Mouse (Mus musculus) spleen, postnatal 4 days (tissue): ENCODE data around the gene Ifngr2.
"Not testable (repeated sequence)": the region's sequence is repeated elsewhere in the genome, so short reads cannot be mapped to it uniquely, and the experiment has no call there.

Source experiments
- DNase-seq, 2 experiments: peaks; one replicate each; pipeline ENCODE4 v3.0.0; 2022; ENCODE audit warnings: low spot score in 2 of 2

Ifngr2 gene

DNA sequence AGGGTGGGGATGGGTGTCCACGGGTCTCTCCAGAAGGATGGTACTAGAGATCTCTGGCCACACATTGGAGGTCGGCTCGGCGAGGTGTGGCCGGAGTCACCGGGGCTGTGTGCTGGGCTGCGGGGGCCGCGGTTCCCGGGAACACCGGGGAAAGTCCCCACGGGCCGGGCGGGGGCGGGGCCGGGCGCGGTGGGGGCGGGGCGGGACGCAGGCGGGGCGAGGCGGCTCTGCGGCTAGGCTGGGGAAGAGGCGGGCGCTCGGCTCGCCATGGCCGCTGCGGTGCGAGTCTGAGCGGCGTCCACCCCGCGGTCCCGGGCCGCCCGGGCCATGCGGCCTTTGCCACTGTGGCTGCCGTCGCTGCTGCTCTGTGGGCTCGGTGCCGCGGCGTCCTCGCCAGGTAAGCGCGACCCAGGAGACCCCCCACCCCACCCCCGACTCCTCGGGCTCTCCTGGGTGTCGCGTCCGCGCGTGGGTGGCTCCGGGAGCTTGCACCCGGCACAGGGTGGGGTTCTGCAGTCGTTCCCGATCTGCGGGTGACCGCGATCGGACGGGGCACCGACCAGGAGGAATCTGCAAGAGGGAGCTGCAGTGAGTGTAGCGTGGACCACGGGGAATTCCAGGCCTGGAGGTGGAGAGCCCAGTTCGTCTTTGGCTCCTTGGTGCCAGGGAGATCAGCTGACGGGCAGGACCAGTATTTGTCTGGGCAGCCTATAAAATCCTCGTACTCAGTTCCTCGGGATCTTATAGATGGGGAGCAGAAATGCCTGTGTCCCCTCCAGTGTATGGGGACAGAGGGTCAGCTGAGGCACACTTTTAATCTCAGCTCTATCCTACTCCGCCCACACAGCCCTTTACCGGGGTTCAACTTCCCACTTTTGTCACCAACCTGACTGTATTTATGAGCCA is at the start of gene Ifngr2:
Gene Ifngr2, plus strand, starts transcription at position 237 of the 906 bp plus-strand sequence.
- DNase-seq = peak; percentile 78 to 91

DNA sequence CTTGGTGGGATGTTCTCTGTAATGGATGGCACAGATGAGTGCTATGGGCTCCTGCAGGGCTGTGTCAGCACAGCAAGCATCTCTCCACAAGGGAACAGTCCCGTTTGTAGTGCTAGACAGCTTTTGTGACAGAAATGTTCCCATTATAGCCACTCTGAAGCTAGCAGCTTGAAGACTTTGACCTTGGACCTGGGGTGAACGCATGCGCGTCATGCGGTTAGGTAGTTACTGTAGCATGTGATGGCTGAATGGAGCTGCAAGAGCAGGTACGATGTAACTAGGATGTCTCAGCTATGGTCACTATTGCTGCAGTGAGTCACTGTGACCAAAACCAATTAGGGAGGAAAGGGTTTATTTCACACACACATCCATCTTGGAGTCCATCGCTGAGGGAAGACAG is 48.8 kb upstream of the Ifngr2 start:
- DNase-seq = no peak

GRCm38 (mm10) chr16:91504701-91505100 is 42.2 kb upstream of the Ifngr2 start:
- no peak for DNase-seq

DNA sequence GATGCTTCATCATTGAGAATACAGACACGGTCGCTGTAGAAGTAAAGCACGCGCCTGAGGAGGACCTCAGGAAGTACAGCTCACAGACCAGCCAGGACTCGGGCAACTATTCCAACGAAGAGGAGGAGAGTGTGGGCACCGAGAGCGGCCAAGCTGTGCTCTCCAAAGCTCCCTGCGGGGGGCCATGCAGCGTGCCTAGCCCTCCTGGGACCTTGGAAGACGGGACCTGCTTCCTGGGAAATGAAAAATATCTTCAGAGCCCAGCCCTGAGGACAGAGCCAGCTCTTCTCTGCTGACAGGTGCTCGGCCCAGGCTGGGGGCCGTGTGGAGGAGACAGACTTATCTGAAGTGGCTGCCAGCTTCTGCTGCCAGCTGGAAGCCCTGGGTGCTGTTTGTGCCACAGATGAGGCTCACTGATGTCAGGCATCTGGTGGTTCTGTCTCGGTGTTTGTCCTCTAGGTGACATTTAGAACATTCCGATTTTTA is 41.7 kb upstream of the Ifngr2 start:
- DNase-seq = no peak

DNA sequence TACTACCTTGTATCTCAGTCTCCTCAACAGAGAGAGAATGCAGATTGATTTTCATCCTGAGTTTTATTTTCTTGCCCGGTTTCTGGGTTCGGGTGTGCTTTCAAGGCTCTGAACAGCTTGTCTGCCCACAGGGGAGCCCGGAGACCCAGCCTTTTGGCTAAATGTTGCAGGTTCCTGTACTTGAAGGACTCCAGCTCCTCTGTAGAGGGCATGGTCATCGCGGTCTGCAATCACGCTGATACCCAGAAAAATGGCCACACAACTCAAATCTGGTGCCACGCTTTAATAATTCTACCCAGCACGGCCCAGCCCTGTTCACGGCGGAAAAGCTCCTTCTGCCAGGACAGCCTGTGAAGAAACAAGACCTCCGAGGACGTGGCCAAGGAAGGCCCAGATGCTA is 40.5 kb upstream of the Ifngr2 start:
- DNase-seq = no peak

GRCm38 (mm10) chr16:91512161-91512787 is 34.6 kb upstream of the Ifngr2 start:
- peak; percentile 87 to 95 for DNase-seq

DNA sequence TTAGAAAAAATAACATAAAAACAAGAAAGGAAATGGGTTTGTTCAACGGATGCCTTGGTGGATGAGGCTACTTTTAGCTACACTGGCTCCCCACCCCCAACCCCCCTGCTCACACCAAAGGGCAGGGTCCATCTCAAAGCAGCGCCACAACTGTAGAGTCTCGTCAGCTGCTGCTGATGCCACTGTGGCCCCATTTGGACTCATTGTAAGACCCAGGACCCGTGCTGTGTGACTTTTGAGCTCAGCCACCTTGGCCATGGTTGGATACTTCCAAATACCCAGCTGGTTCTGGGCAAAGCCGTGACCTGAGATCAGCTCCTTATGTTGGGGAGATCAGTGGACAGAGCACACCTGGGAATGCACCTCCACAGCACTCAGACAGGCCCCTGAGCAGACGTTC is 33.8 kb upstream of the Ifngr2 start:
- DNase-seq = no peak

GRCm38 (mm10) chr16:91517020-91517419 is 29.9 kb upstream of the Ifngr2 start:
- no peak for DNase-seq

- no peak for DNase-seq
Observed at GRCm38 (mm10) chr16:91522040-91522439, 24.8 kb upstream of the Ifngr2 start.

GRCm38 (mm10) chr16:91522479-91523309 is 24.2 kb upstream of the Ifngr2 start:
- DNase-seq = peak in 1 of 2 experiments; percentile 65

GRCm38 (mm10) chr16:91524206-91524605 is 22.7 kb upstream of the Ifngr2 start:
- no peak for DNase-seq

DNA sequence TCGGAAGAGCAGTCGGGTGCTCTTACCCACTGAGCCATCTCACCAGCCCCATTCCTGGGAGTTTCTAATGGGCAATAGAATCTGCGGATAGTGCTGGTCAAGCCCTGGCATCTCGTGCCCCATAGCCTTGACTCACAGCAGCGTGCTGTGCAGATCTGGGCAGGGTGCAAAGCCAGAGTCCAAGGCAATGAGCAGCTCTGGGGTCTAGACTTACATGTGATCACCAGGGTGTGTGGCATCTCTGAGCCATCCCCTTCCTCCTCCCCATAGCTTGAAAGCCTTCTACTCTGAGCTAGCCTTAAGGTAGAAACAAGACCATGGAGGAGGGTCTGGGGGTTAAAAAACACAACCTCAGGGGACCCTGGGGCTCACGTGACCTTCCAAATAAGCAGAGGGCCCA is 20.6 kb upstream of the Ifngr2 start:
- no peak for DNase-seq

DNA sequence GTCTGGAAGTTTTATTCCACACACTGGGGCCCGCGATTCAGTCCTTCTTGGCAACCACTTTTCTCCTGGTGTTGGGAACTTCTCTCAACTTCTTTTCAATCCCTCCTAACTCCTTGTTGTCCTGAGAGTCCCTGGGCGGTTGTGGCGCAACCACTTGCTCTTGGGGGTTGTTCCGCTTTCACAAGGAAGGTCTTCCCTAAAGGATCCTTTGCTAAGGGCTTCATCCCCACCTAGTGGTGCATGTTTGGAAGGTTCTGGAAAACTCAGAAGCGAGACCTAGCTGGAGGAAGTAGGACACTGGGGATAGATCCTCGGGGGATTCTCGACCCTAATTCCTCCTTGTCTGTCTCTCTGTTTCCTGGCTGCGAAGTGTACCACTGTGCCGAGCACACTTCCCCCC is 19.8 kb upstream of the Ifngr2 start:
- DNase-seq = peak in 1 of 2 experiments; percentile 44

- DNase-seq = no peak
Observed at GRCm38 (mm10) chr16:91527500-91527899, 19.4 kb upstream of the Ifngr2 start.

- no peak for DNase-seq
Observed at GRCm38 (mm10) chr16:91528578-91528977, 18.3 kb upstream of the Ifngr2 start.

DNA sequence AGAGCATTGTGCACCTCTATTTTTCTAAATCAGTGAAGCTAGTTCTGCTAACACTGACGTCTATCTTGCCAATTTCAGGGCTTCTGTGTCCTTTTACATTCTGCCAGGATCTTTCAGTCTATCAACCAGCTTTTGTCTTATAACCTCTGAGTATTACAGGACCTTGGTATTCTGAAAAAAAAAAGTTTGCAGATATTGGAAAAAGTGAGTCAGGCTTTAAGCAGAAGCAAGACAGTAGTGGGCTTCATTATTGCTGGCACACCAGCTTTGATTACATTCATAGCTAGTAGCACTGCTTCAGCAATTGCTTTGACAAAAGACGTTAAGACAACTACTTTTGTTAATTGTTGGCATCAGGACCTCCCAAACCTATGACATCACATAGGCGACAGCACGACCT is 16.0 kb upstream of the Ifngr2 start:
- not testable (repeated sequence) for DNase-seq

- no peak for DNase-seq
Observed at GRCm38 (mm10) chr16:91531856-91532255, 15.0 kb upstream of the Ifngr2 start.

DNA sequence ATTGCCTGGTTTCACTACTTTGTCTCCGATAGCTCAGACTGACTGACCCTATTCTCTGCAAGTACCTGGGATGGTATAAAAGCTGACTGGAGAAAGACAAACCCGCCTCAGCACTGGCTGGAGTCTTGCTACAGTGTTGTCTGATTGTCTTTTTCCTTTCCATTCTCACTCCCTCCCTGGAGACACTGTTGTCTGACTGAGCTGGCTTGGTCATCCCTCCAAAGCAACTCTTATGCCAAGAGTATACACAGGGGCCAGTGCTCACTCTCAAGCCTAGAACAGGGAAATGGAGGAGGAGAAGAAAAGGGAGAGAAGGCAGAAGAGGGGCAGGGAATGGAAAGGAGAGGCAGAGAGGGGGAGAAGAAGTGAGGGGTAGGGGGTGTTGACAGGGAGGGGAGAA is 14.4 kb upstream of the Ifngr2 start:
- DNase-seq = no peak

DNA sequence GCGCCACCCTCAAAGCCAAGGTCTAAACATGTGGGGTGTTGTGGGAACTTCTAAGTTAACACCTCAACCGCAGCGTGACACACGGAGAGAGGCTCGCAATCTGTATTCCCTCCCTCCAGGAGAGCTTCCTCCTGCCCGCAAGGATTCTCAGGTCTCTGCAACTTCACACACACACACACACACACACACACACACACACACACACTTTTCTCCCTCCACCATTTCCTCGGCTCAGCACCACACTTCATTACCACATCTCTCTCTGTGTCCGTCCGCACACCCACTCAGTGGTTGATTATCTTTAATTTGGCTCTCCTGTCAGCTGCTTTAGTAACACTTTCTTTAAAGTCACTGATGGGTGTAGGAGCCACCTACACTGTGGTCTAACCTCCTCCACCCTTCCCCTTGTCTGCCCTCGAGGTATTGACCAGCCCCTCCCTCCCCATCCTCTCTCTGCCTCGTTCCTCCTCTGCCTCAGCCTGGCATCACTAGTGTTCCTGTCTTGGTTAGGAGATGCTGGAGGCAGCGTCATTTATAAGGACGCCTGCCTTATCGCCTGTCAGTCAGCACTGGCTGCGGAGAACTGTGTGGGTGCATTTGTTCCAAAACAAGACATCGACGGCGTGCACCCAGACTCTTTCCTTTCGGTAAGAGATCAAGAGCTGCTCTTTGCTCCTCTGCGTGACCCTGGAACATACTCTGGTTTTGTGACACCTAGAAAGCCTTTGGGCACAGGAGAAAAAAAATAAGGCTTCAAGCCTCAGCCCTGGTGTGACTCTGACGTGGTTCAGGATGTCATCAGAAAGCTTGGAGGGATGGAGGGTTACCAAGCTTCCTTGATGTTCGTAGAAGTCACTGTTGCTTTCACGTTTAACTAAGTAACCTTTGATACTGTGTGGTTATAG is 13.5 kb upstream of the Ifngr2 start:
- DNase-seq = no peak

- peak; percentile 55 to 93 for DNase-seq
Observed at GRCm38 (mm10) chr16:91534477-91534876, 12.4 kb upstream of the Ifngr2 start.

DNA sequence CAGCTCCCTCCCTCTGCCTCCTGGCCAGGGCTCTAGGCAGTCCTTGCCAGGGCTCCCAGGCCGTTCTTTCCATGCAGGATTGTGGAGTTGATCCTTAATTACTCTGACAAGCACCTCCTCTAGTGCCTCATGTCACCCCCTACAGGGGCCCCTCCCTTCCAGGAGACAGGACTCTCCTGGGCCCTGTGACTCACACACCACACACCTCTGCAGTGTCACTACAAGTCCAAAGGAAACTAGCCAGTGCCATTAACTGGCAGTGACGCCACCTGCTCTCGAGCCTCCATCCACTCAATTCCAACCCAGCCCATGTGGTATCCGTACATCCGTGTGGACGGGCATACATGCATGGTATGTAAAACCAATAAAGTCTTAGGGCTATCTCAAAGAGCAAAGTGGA is 12.0 kb upstream of the Ifngr2 start:
- DNase-seq = no peak
